Mouse (Mus musculus): Measurements from ENCODE around the gene Ppp4r4. TPM values are rescaled to one million over a fixed set of nuclear protein-coding genes. Genes with fewer than 3 reads are reported as not detected.
A peak's percentile ranks its signal among the peaks of the same experiment; 100 is the strongest.

Gene Ppp4r4
- polyA plus RNA-seq, 1 experiment from 2014 or later = 1.0 TPM

DNA sequence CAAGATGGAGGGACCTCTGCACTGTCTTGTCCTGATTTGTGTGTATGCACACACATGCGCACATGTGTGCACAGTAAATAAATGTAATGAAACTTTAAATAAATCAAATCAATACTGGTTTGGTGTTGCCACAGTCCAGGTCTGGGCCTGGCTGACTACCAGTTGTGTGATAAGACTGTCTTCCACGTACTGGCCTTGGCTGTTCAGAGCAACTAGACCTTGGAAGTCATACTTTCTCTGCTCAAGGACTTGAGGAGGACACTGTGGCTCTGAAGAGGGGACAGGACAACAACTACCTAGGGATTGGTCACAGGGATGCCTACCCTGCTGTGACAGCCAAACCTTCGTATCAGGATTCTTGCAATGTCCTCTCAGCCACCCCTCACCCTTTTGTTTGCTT is 28.8 kb upstream of the Ppp4r4 start:
- no peak overlapping the region for H3K4me2 ChIP-seq
- H3K27me3 ChIP-seq = no peaks in the 10 kb centered on the region
- H3K9me3 ChIP-seq (replicated peaks) = no peaks in the 10 kb centered on the region
- WGBS (ENCODE audit: insufficient replicate concordance) = 41% methylated on average over 3 of the region's 3 CpGs
- no peak overlapping the region for H3K4me3 ChIP-seq (replicated peaks)
- no peaks in the 10 kb centered on the region for H3K4me1 ChIP-seq (replicated peaks)
- no peak for ATAC-seq (ENCODE audit: insufficient read depth)
- no peak overlapping the region for H3K9ac ChIP-seq
- H3K27ac ChIP-seq (replicated peaks) = no peak overlapping the region
- H3K36me3 ChIP-seq (replicated peaks) = no peaks in the 10 kb centered on the region

DNA sequence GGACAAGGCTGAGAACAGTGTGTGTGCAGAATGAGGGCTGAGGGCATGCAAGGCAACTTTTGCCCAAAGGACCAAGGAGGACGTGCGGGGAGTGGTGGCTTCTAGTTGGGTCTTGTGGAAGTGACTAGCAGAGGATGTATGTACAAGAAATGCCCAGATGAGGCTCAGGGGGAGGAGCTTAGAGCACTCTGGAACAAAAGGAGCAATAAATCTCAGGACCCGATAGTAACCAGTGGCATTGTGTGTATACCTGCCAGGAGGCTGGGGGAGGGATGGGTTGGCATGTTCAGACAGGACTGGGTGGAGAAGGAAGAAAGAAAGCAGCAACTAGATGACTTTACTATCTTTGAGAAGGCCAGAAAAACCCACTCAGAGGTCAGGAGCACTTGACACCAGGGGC is 27.7 kb upstream of the Ppp4r4 start:
- Histone ChIP-seq H3K9me3 (replicated peaks) (no peaks in the 10 kb centered on the region), H3K9ac (no peak overlapping the region), H3K27ac (replicated peaks) (no peak overlapping the region), H3K4me2 (no peak overlapping the region), H3K36me3 (replicated peaks) (no peaks in the 10 kb centered on the region), H3K27me3 (no peaks in the 10 kb centered on the region), H3K4me3 (replicated peaks) (no peak overlapping the region), H3K4me1 (replicated peaks) (no peaks in the 10 kb centered on the region)
- 60% methylated on average over 3 of the region's 3 CpGs for WGBS (ENCODE audit: insufficient replicate concordance)
- ATAC-seq (ENCODE audit: insufficient read depth) = no peak

DNA sequence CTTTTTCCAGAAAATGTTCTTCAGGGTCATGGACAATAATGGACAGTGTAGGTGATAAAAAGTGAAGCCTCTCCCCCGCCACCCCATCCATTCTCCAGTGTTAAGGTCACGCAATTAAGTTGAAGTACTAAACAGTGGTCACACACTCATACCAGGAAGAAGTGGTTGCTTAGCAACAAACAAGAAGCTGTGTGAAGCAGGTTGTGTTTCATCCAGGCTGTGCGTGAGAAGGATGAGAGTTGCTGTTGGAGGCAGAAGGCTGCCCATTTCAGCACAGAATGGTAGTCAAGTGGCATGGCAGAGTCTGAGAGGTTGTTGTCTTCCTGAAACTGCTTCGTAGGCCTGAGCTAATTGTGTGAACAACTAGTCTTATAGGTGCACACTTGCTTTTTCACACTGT is 23.7 kb upstream of the Ppp4r4 start:
- no peak overlapping the region for H3K27ac ChIP-seq (replicated peaks)
- 62% methylated on average over 4 of the region's 4 CpGs for WGBS (ENCODE audit: insufficient replicate concordance)
- no peak for ATAC-seq (ENCODE audit: insufficient read depth)

DNA sequence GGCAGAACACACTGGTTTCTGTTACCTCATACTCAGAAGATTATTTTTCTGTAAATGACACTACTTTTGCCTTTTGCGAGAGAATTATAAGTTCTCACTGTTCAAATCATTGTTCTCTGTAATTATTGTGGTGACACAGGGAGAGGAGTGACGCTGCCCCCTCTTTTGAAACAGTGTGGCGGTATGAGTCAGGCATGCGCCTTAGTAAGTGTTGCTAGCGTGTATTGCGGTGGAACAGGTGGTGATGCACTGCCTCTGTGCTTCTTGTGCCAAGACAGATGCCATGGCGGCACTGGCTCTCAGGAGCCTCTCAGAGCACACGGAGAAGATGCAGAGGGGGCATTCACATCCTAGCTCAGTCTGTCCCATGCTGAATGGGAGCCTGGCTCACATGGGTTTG is 22.2 kb upstream of the Ppp4r4 start:
- no peaks in the 10 kb centered on the region for H3K27me3 ChIP-seq
- H3K4me1 ChIP-seq (replicated peaks) = no peaks in the 10 kb centered on the region
- no peaks in the 10 kb centered on the region for H3K36me3 ChIP-seq (replicated peaks)
- WGBS (ENCODE audit: insufficient replicate concordance) = 70% methylated on average over 8 of the region's 8 CpGs
- H3K4me2 ChIP-seq = no peak overlapping the region
- no peak overlapping the region for H3K9ac ChIP-seq
- no peaks in the 10 kb centered on the region for H3K9me3 ChIP-seq (replicated peaks)
- no peak overlapping the region for H3K27ac ChIP-seq (replicated peaks)
- no peak for ATAC-seq (ENCODE audit: insufficient read depth)
- no peak overlapping the region for H3K4me3 ChIP-seq (replicated peaks)

More for the DNA sequence above, 23.7 kb upstream of the Ppp4r4 start:
- Histone ChIP-seq H3K9me3 (replicated peaks) (no peaks in the 10 kb centered on the region), H3K4me3 (replicated peaks) (no peak overlapping the region), H3K9ac (no peak overlapping the region), H3K4me1 (replicated peaks) (no peaks in the 10 kb centered on the region), H3K36me3 (replicated peaks) (no peaks in the 10 kb centered on the region), H3K4me2 (no peak overlapping the region), H3K27me3 (no peaks in the 10 kb centered on the region)

DNA sequence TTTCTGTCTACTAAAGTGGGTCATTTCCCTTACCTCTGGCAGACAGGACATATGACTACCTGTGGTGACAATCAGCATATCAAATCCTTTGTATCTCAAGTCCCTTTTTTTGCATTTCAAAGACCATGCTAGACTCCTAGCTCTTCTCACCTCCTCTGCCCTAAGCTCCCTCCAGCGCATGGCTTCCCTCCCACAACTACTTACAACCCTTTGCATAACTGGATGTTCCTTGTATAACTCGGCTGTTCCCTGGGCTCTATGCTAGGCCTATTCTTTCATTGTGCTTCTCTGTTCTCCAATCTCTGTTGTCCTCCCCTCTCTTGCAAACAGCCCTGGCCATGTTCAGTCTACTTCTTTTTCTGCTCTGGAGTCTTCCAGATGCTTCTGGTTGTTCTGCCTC is 20.5 kb upstream of the Ppp4r4 start:
- no peak overlapping the region for H3K4me3 ChIP-seq (replicated peaks)
- H3K4me2 ChIP-seq = no peak overlapping the region
- H3K27me3 ChIP-seq = no peaks in the 10 kb centered on the region
- H3K27ac ChIP-seq (replicated peaks) = no peak overlapping the region
- no peaks in the 10 kb centered on the region for H3K4me1 ChIP-seq (replicated peaks)
- no peak overlapping the region for H3K9ac ChIP-seq
- ATAC-seq (ENCODE audit: insufficient read depth) = no peak
- 38% methylated on average over 2 of the region's 2 CpGs for WGBS (ENCODE audit: insufficient replicate concordance)
- no peaks in the 10 kb centered on the region for H3K36me3 ChIP-seq (replicated peaks)
- no peaks in the 10 kb centered on the region for H3K9me3 ChIP-seq (replicated peaks)

DNA sequence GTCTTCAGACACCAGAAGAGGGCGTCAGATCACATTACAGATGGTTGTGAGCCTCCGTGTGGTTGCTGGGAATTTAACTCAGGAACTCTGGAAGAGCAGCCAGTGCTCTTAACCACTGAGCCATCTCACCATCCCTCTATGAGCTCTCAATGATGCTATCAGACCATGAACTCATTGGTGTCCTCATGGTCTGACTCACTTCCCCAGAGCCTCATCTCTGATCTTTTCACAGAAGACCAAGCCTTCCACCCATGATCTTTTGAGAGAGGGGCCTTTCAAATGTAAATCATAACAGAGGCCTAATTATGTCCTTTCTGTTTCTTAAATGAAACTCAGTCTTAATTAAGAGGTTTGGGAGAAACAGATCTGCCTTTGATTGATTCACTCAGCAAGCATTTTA is 19.0 kb upstream of the Ppp4r4 start:
- ATAC-seq (ENCODE audit: insufficient read depth) = no peak
- Histone ChIP-seq H3K9me3 (replicated peaks) (no peaks in the 10 kb centered on the region), H3K27me3 (no peaks in the 10 kb centered on the region), H3K4me1 (replicated peaks) (no peaks in the 10 kb centered on the region), H3K4me2 (no peak overlapping the region), H3K9ac (no peak overlapping the region), H3K36me3 (replicated peaks) (no peaks in the 10 kb centered on the region), H3K27ac (replicated peaks) (no peak overlapping the region), H3K4me3 (replicated peaks) (no peak overlapping the region)
- 40% methylated on average over 2 of the region's 2 CpGs for WGBS (ENCODE audit: insufficient replicate concordance)

DNA sequence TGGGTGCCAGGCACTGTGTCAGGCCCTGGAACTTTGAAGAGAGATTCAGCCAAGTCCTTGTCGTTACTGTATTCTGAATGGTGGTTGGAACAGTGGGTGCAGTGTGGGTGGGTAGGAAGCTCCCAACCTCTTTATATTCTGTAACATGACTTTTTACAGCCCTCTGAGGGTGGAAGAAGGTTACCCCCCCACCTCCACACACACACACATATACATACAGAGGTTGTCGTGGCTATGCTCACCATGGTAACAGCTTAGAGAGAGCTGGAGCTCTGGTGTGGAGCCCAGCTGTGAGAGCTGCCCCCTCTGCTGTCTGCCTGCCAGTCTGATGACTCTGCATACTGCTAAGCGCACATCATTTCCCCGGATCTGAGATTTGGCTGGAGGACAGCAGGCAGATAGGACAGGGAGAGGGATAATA is 18.6 kb upstream of the Ppp4r4 start:
- Histone ChIP-seq H3K27ac (replicated peaks) (no peak overlapping the region), H3K9ac (no peak overlapping the region), H3K4me2 (no peak overlapping the region), H3K4me3 (replicated peaks) (no peak overlapping the region), H3K36me3 (replicated peaks) (no peaks in the 10 kb centered on the region), H3K27me3 (no peaks in the 10 kb centered on the region), H3K4me1 (replicated peaks) (no peaks in the 10 kb centered on the region), H3K9me3 (replicated peaks) (no peaks in the 10 kb centered on the region)
- no peak for ATAC-seq (ENCODE audit: insufficient read depth)
- 29% methylated on average over 4 of the region's 4 CpGs for WGBS (ENCODE audit: insufficient replicate concordance)

DNA sequence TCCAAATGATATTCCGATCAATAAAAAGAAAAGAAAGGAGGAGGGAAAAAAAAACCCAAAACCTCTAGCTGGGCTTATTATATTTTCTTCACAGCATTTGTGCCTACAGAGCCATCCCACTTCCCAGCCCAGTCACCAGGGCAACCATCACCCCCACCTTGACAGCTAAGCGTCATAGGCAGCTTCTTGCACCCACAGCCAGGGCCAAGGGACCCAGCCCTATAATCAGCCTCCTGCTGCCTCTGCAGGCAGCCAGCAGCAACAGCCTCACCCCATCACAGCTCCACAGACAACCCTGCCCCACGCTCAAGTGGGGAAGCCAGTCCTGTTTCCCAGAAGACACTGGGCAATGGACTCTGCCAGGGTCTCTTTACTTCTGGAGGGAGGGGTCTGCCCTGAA is 17.7 kb upstream of the Ppp4r4 start:
- H3K4me2 ChIP-seq = no peak overlapping the region
- H3K9ac ChIP-seq = no peak overlapping the region
- H3K36me3 ChIP-seq (replicated peaks) = no peaks in the 10 kb centered on the region
- H3K9me3 ChIP-seq (replicated peaks) = no peaks in the 10 kb centered on the region
- no peak overlapping the region for H3K4me3 ChIP-seq (replicated peaks)
- 54% methylated on average over 3 of the region's 3 CpGs for WGBS (ENCODE audit: insufficient replicate concordance)
- no peak overlapping the region for H3K27ac ChIP-seq (replicated peaks)
- no peaks in the 10 kb centered on the region for H3K4me1 ChIP-seq (replicated peaks)
- no peaks in the 10 kb centered on the region for H3K27me3 ChIP-seq
- ATAC-seq (ENCODE audit: insufficient read depth) = no peak

DNA sequence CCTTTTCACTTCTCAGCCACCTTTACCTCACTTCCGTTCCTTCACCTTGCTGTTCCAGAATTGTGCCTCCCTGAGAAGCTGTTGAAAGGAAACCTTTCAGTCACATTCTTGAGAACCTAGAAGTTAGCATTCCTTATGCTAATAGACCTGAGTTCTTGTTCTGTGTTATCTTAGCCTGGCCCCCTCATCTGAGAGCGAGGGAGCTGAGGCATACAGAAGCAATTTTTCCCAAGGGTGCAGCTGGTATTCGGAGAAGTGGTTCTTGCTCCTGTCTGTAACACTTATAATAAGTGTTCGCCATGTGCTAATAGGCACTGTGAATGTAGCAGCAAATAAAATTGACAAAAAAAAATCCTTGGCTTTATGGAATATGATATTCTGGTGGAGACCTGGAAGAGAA is 16.4 kb upstream of the Ppp4r4 start:
- H3K4me1 ChIP-seq (replicated peaks) = no peaks in the 10 kb centered on the region
- H3K4me3 ChIP-seq (replicated peaks) = no peak overlapping the region
- no peak overlapping the region for H3K27ac ChIP-seq (replicated peaks)
- H3K36me3 ChIP-seq (replicated peaks) = no peaks in the 10 kb centered on the region
- ATAC-seq (ENCODE audit: insufficient read depth) = no peak
- H3K27me3 ChIP-seq = no peaks in the 10 kb centered on the region
- no peak overlapping the region for H3K4me2 ChIP-seq
- H3K9ac ChIP-seq = no peak overlapping the region
- H3K9me3 ChIP-seq (replicated peaks) = no peaks in the 10 kb centered on the region
- 58% methylated on average over 4 of the region's 4 CpGs for WGBS (ENCODE audit: insufficient replicate concordance)

DNA sequence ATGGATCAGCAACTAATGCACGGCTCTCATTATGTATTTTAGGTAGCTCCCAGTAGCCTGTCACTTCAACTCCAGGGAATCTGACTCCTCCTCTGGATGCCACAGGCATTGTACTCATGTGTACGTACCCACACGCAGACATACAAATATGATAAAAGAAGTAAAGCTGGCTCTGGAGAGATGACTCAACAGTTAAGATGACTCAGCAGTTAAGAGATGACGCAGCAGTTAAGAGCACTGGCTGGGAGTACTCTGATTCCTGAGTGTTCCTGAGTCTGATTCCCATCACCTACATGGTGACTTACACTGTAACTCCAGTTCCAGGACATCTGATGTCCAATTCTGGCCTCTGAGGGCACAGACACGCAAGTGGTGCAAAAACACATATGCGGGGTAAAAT is 13.4 kb upstream of the Ppp4r4 start:
- H3K27me3 ChIP-seq = no peaks in the 10 kb centered on the region
- H3K9ac ChIP-seq = no peak overlapping the region
- WGBS (ENCODE audit: insufficient replicate concordance) = 65% methylated on average over 6 of the region's 6 CpGs
- H3K36me3 ChIP-seq (replicated peaks) = no peaks in the 10 kb centered on the region
- H3K4me3 ChIP-seq (replicated peaks) = no peak overlapping the region
- no peaks in the 10 kb centered on the region for H3K9me3 ChIP-seq (replicated peaks)
- H3K4me1 ChIP-seq (replicated peaks) = no peaks in the 10 kb centered on the region
- H3K4me2 ChIP-seq = no peak overlapping the region
- H3K27ac ChIP-seq (replicated peaks) = no peak overlapping the region
- no peak for ATAC-seq (ENCODE audit: insufficient read depth)

DNA sequence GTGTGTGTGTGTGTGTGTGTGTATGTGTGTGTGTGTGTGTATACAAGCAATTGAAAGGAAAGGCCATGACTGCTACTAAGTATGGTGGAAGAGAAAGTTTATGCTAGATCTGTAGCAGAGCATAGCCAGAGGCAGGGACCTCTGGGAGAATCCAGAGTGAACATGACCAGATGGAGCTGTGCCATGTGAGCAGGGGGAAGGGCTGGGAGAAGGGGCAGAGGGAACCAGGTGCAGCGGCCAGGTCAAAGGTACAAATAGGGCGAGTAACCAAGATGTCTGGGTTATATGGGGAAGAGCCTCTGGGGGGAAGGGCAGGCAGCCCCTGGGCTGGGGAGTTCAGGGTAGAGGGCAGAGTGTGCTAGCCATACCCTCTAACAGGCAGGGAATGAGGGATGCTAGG is 1.5 kb upstream of the Ppp4r4 start:
- Histone ChIP-seq H3K9ac (no peak overlapping the region), H3K27ac (replicated peaks) (no peak overlapping the region), H3K4me3 (replicated peaks) (no peak overlapping the region), H3K36me3 (replicated peaks) (no peaks in the 10 kb centered on the region), H3K4me1 (replicated peaks) (peaks cover 16% of the 10 kb centered on the region), H3K4me2 (no peak overlapping the region), H3K27me3 (peaks cover 37% of the 10 kb centered on the region), H3K9me3 (replicated peaks) (no peaks in the 10 kb centered on the region)
- 68% methylated on average over 2 of the region's 2 CpGs for WGBS (ENCODE audit: insufficient replicate concordance)
- ATAC-seq (ENCODE audit: insufficient read depth) = no peak

DNA sequence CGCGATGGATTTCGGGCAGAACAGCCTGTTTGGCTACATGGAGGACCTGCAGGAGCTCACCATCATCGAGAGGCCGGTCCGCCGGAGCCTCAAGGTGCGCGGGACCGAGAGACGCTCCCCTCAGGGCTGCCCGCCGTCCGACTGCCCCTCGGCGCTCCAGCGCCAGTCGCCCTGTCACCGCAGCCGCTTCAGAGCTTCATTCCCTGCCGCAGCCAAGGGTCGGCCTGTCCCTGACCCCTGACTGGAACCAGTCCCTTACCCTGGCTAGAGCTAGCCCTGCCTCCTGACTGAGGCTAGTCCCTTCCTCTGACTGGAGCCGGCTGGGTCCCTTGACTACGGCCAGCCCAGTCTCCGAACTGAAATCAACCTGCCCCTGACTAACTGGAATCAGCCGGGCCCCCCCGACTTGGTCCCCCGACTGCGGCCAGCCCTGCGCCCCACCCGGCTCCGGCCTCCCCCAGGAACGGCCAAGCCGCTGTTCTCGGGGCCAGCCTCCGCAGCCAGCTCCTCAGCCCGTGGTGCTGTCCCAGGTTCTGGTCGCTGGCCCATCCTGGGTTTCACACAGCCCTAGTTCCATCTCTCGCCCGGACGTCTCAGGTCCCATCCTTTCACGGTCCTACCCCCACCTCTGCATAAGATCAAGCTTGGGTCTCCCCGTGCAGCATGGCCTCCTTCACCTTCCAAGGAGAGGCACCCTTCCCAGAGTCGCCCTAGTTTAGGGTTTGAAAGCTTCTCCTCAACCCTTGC is 739 bp downstream of the Ppp4r4 start:
- H3K27me3 ChIP-seq = peaks cover 37% of the 10 kb centered on the region
- peaks cover 16% of the 10 kb centered on the region for H3K4me1 ChIP-seq (replicated peaks)
- ATAC-seq (ENCODE audit: insufficient read depth) = peak; percentile 23
- H3K27ac ChIP-seq (replicated peaks) = no peak overlapping the region
- no peaks in the 10 kb centered on the region for H3K9me3 ChIP-seq (replicated peaks)
- WGBS (ENCODE audit: insufficient replicate concordance) = 1% methylated on average over 44 of the region's 44 CpGs
- H3K9ac ChIP-seq = peak overlapping the region; percentile 21; the same call in 1 of the 2 replicates
- H3K4me3 ChIP-seq (replicated peaks) = peak overlapping the region; percentile 61
- H3K36me3 ChIP-seq (replicated peaks) = no peaks in the 10 kb centered on the region
- H3K4me2 ChIP-seq = peak overlapping the region; percentile 83
